Mouse (Mus musculus): Measurements from ENCODE around the gene Slc38a8. TPM values are rescaled to one million over a fixed set of nuclear protein-coding genes. Genes with fewer than 3 reads are reported as not detected.

Gene Slc38a8
- 0.13 and 0.22 TPM in 2 replicates for polyA plus RNA-seq (2015; fragmentation: Nextera tagmentation; extraction: Ambion mirVana)

DNA sequence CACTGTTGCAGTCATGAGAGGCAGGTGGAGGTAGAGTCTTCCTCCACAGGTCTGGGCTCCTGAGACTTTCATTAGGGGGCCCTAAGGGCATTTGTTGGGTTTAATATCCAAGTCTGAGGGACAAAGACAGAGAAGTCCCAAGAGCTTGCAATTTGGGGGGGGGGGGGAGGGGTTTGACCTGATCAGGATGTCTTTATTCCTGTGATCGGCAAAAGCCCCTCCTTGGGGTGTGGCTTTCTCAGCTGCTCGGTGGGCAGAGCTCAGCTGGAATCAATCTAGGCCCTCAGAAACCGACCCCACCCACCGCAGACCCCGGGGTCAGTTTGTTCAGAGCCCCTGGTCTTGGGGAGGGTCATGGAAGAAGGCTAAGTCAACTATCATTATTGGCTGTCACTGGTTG, at the start of gene Slc38a8:
TSS of gene Slc38a8 (minus strand) at position 101 of the 400 bp plus-strand sequence.
- no peak for ATAC-seq (ENCODE audit: low FRiP score, low read depth)
- 58% methylated on average over 5 of the region's 5 CpGs for WGBS
- Histone ChIP-seq H3K27me3 (no peaks in the 10 kb centered on the region), H3K9ac (no peak within 1 kb of the TSS), H3K4me2 (no peak within 1 kb of the TSS), H3K4me1 (replicated peaks) (no peaks in the 10 kb centered on the region), H3K27ac (replicated peaks) (no peak within 1 kb of the TSS), H3K4me3 (no peak within 1 kb of the TSS), H3K9me3 (no peaks in the 10 kb centered on the region), H3K36me3 (no peaks in the 10 kb centered on the region)

- 83% methylated on average over 7 of the region's 7 CpGs for WGBS
Observed at GRCm38 (mm10) chr8:119548560-119549113, 47.1 kb upstream of the Slc38a8 start.

DNA sequence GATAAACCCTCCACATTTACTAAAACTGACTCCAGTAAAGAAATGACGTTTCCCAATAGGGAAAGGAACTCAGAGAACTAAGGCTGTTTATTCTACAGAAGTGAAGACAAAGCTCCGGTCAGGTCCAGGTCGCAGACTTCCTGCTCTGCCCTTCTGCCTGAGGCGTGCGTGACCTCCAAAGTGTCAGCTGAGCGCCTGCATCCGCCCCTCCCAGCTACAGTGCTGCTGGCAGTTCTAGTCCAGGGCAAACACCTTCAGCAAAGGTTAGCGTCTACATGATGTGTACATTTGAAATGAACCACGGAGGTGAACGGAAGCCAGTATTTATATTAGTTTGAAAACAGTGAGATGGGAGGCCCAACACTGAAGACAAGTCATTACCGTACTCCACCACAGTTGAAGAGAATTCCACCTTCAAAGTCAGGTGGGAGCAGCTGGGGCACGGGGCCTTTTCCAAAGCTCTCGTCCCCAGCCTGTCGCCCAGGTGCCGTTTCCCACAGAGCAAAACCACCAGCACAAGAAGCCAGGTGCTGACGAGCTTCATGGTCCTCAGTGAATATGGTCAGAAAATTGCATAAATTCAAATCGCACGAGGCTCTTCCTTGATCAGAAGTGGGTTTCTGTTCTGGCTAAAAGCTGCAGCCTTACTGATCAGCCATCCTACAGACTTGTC, 45.7 kb upstream of the Slc38a8 start:
- Histone ChIP-seq H3K4me2 (no peak overlapping the region), H3K36me3 (peaks cover 26% of the 10 kb centered on the region), H3K27me3 (no peaks in the 10 kb centered on the region), H3K27ac (replicated peaks) (no peak overlapping the region), H3K4me1 (replicated peaks) (no peaks in the 10 kb centered on the region), H3K9me3 (no peaks in the 10 kb centered on the region), H3K4me3 (no peak overlapping the region), H3K9ac (no peak overlapping the region)
- WGBS: 91% methylated on average over 18 of the region's 18 CpGs
- ATAC-seq (ENCODE audit: low FRiP score, low read depth): no peak

More at GRCm38 (mm10) chr8:119548560-119549113, 47.1 kb upstream of the Slc38a8 start:
- Histone ChIP-seq H3K4me2 (no peak overlapping the region), H3K4me3 (no peak overlapping the region), H3K9me3 (no peaks in the 10 kb centered on the region), H3K36me3 (peaks cover 18% of the 10 kb centered on the region), H3K4me1 (replicated peaks) (no peaks in the 10 kb centered on the region), H3K27me3 (no peaks in the 10 kb centered on the region), H3K27ac (replicated peaks) (no peak overlapping the region), H3K9ac (no peak overlapping the region)
- no peak for ATAC-seq (ENCODE audit: low FRiP score, low read depth)

- Histone ChIP-seq H3K4me3 (no peak overlapping the region), H3K27me3 (no peaks in the 10 kb centered on the region), H3K9me3 (no peaks in the 10 kb centered on the region), H3K36me3 (peaks cover 38% of the 10 kb centered on the region), H3K27ac (replicated peaks) (no peak overlapping the region), H3K9ac (no peak overlapping the region), H3K4me1 (replicated peaks) (no peaks in the 10 kb centered on the region), H3K4me2 (no peak overlapping the region)
- WGBS: 93% methylated on average over 6 of the region's 6 CpGs
- ATAC-seq (ENCODE audit: low FRiP score, low read depth): no peak
Observed at GRCm38 (mm10) chr8:119545791-119546190, 44.3 kb upstream of the Slc38a8 start.

GRCm38 (mm10) chr8:119545180-119545579, 43.7 kb upstream of the Slc38a8 start:
- no peak overlapping the region for H3K27ac ChIP-seq (replicated peaks)
- H3K4me1 ChIP-seq (replicated peaks): no peaks in the 10 kb centered on the region
- ATAC-seq (ENCODE audit: low FRiP score, low read depth): no peak
- no peaks in the 10 kb centered on the region for H3K27me3 ChIP-seq
- no peaks in the 10 kb centered on the region for H3K9me3 ChIP-seq
- H3K4me2 ChIP-seq: no peak overlapping the region
- H3K36me3 ChIP-seq: peaks cover 44% of the 10 kb centered on the region
- WGBS: 78% methylated on average over 6 of the region's 6 CpGs
- no peak overlapping the region for H3K9ac ChIP-seq
- no peak overlapping the region for H3K4me3 ChIP-seq

DNA sequence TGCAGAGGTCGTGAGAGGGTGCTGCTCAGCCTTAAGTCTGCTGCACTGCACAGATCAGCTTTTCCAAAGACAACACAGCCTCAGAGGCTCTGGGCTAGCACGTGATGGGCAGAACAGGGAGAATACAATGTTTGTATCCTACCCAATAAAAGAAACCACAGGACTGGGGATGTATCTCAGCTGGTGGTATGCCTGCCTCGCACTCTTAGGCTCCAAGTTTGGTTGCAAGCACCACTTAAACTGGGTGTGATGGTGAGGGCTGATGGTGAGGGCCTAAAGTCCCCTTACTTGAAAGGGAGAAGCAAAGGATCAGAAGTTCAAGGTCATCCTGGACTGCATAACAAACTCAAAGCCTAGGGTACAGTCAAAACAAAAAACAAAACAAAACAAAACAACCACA, 43.1 kb upstream of the Slc38a8 start:
- no peak overlapping the region for H3K4me2 ChIP-seq
- 84% methylated on average over 3 of the region's 3 CpGs for WGBS
- H3K4me3 ChIP-seq: no peak overlapping the region
- H3K36me3 ChIP-seq: peaks cover 49% of the 10 kb centered on the region
- no peak overlapping the region for H3K9ac ChIP-seq
- H3K27ac ChIP-seq (replicated peaks): no peak overlapping the region
- H3K4me1 ChIP-seq (replicated peaks): no peaks in the 10 kb centered on the region
- no peak for ATAC-seq (ENCODE audit: low FRiP score, low read depth)
- H3K9me3 ChIP-seq: no peaks in the 10 kb centered on the region
- no peaks in the 10 kb centered on the region for H3K27me3 ChIP-seq

DNA sequence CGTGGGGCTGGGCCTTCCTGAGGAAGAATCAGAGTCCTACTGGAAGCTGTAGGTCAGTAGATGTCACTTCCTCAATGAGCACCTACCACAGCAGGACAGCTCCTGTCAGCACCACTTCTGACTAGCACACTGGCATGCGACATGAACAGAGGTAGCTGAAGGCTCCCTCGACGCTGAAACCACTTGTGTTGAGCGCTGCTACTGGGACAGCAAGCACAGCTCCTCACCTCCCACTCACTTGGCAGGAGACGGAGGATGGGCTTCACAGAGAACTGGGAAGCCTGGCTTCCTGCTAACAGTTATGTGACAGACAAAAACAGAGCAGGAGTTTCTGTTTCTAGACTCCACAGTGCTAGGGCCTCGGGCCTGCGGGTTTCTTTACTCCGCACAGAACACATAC, 30.5 kb upstream of the Slc38a8 start:
- H3K4me1 ChIP-seq (replicated peaks): no peaks in the 10 kb centered on the region
- no peak overlapping the region for H3K27ac ChIP-seq (replicated peaks)
- ATAC-seq (ENCODE audit: low FRiP score, low read depth): no peak
- H3K9ac ChIP-seq: no peak overlapping the region
- no peak overlapping the region for H3K4me2 ChIP-seq
- peaks cover 91% of the 10 kb centered on the region for H3K36me3 ChIP-seq
- H3K9me3 ChIP-seq: no peaks in the 10 kb centered on the region
- no peaks in the 10 kb centered on the region for H3K27me3 ChIP-seq
- H3K4me3 ChIP-seq: no peak overlapping the region
- 93% methylated on average over 9 of the region's 9 CpGs for WGBS

DNA sequence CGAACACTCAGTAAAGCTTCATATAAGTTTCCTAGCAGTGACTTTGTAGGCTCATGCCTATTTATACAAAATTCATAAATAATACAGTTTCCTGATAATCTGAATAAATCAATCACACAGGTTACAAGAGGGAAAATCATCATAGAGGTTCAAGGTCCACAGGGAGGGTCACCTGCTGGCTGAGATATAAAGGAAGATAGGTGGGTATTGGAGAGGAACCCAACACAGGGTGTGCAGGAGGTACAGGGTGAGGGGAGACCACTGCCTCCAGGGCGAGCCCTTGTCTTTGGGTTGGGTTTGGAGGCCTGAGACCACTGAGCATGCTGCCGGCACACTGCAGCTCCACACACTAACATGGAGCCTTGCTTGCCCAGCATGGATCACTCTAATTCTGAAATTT, 29.9 kb upstream of the Slc38a8 start:
- Histone ChIP-seq H3K36me3 (peaks cover 85% of the 10 kb centered on the region), H3K9me3 (no peaks in the 10 kb centered on the region)
- 91% methylated on average over 3 of the region's 3 CpGs for WGBS

DNA sequence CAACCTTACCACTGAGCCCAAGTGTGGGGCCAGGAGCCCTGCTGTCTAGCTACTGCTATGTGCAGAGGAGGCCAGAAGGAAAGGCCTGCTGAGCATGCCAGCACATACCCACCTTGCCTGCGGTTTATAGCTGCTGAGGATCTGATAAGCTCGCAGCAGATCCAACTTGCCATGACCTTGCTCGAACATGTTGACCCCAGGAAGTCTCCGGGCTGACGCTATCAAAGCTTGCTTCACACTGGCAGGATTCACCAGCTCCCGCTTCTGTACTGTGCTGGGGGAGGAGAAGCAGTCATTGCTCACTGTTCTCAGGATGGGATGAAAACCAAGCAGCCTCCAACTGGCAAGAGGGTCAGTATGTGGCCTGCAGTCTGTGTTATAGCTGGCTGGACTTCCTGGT, 29.4 kb upstream of the Slc38a8 start:
- no peaks in the 10 kb centered on the region for H3K27me3 ChIP-seq
- no peak overlapping the region for H3K4me2 ChIP-seq
- no peak for ATAC-seq (ENCODE audit: low FRiP score, low read depth)
- no peak overlapping the region for H3K9ac ChIP-seq
- H3K36me3 ChIP-seq: peaks cover 81% of the 10 kb centered on the region
- H3K9me3 ChIP-seq: no peaks in the 10 kb centered on the region
- H3K27ac ChIP-seq (replicated peaks): no peak overlapping the region
- H3K4me3 ChIP-seq: no peak overlapping the region
- 93% methylated on average over 6 of the region's 6 CpGs for WGBS
- no peaks in the 10 kb centered on the region for H3K4me1 ChIP-seq (replicated peaks)

More for the DNA sequence above, 29.9 kb upstream of the Slc38a8 start:
- ATAC-seq (ENCODE audit: low FRiP score, low read depth): no peak
- H3K4me3 ChIP-seq: no peak overlapping the region
- H3K27me3 ChIP-seq: no peaks in the 10 kb centered on the region
- no peak overlapping the region for H3K9ac ChIP-seq
- H3K27ac ChIP-seq (replicated peaks): no peak overlapping the region
- H3K4me1 ChIP-seq (replicated peaks): no peaks in the 10 kb centered on the region
- H3K4me2 ChIP-seq: no peak overlapping the region

- Histone ChIP-seq H3K9me3 (no peaks in the 10 kb centered on the region), H3K4me3 (no peak overlapping the region), H3K27ac (replicated peaks) (no peak overlapping the region), H3K4me2 (no peak overlapping the region), H3K9ac (no peak overlapping the region), H3K36me3 (peaks cover 82% of the 10 kb centered on the region), H3K27me3 (no peaks in the 10 kb centered on the region), H3K4me1 (replicated peaks) (no peaks in the 10 kb centered on the region)
- WGBS: 94% methylated on average over 7 of the region's 7 CpGs
- ATAC-seq (ENCODE audit: low FRiP score, low read depth): no peak
Observed at GRCm38 (mm10) chr8:119528762-119529161, 27.3 kb upstream of the Slc38a8 start.

- H3K9ac ChIP-seq: no peak overlapping the region
- no peak overlapping the region for H3K4me2 ChIP-seq
- no peaks in the 10 kb centered on the region for H3K27me3 ChIP-seq
- ATAC-seq (ENCODE audit: low FRiP score, low read depth): no peak
- H3K4me3 ChIP-seq: no peak overlapping the region
- no peaks in the 10 kb centered on the region for H3K9me3 ChIP-seq
- WGBS: 70% methylated on average over 7 of the region's 7 CpGs
- peaks cover 81% of the 10 kb centered on the region for H3K36me3 ChIP-seq
- H3K27ac ChIP-seq (replicated peaks): no peak overlapping the region
- no peaks in the 10 kb centered on the region; the same call in 1 of the 2 replicates for H3K4me1 ChIP-seq (replicated peaks)
Observed at GRCm38 (mm10) chr8:119520102-119520501, 18.6 kb upstream of the Slc38a8 start.

DNA sequence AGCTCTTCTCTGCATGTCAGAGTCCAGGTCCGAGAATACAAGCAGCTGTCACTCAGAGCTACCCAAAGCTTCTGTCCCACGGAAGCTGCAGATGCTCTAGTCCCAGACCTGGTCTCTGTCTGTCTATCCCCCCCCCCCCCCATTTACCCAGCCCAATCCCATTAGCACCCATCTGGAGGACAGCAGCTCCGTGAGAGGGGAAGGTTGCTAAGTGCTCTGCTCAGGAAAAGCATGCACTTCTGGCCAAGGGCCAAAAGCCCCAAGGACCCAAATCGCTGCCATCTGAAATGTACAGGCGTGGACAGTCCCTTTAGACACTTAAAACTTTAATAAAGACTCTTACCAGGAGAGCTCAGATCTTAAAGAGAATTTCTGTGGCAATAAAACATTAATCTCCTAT, 15.2 kb upstream of the Slc38a8 start:
- no peaks in the 10 kb centered on the region for H3K9me3 ChIP-seq
- peak; percentile 23; the same call in 1 of the 2 replicates for ATAC-seq (ENCODE audit: low FRiP score, low read depth)
- no peak overlapping the region for H3K4me3 ChIP-seq
- H3K4me2 ChIP-seq: no peak overlapping the region
- H3K27ac ChIP-seq (replicated peaks): no peak overlapping the region
- peaks cover 86% of the 10 kb centered on the region for H3K36me3 ChIP-seq
- WGBS: 34% methylated on average over 5 of the region's 5 CpGs
- H3K27me3 ChIP-seq: no peaks in the 10 kb centered on the region
- H3K9ac ChIP-seq: no peak overlapping the region
- H3K4me1 ChIP-seq (replicated peaks): no peaks in the 10 kb centered on the region; the same call in 1 of the 2 replicates
